Mouse (Mus musculus) kidney, postnatal 25 days (tissue): ENCODE results near the gene Car1.
"Not testable (repeated sequence)": the region's sequence is repeated elsewhere in the genome, so short reads cannot be mapped to it uniquely, and the experiment has no call there.

Experiments used
- DNase-seq, 2 experiments: peaks; one replicate each; pipeline ENCODE4 v3.0.0; 2021; ENCODE audit warnings: mixed read lengths in 2 of 2

Gene Car1

GRCm38 (mm10) chr3:14808211-14808610 is at the start of gene Car1:
Gene Car1, minus strand, starts transcription at chr3:14808368.
- no peak for DNase-seq

DNA sequence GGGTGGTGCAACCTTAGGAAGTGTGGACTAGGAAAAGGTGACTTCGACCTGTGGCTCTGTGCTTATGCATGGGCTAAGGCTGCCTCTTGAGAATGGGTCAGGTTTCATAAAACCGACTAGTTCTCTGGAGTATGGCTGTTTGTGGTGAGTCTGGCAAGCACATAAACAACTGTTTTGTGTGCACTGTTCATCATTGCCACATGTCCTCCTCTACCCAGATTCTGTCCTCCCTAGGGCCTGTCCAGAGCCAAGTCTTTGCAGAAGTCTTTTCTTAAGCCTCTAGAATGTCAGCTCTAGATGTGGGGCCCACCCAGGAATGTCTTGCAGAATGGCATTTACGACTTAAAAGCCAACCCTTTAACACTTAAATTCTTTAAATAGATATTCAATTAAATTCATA is 49.7 kb upstream of the Car1 start:
- DNase-seq, result no peak

GRCm38 (mm10) chr3:14854446-14854845 is 46.3 kb upstream of the Car1 start:
- DNase-seq, result no peak

GRCm38 (mm10) chr3:14853966-14854365 is 45.8 kb upstream of the Car1 start:
- no peak for DNase-seq

DNA sequence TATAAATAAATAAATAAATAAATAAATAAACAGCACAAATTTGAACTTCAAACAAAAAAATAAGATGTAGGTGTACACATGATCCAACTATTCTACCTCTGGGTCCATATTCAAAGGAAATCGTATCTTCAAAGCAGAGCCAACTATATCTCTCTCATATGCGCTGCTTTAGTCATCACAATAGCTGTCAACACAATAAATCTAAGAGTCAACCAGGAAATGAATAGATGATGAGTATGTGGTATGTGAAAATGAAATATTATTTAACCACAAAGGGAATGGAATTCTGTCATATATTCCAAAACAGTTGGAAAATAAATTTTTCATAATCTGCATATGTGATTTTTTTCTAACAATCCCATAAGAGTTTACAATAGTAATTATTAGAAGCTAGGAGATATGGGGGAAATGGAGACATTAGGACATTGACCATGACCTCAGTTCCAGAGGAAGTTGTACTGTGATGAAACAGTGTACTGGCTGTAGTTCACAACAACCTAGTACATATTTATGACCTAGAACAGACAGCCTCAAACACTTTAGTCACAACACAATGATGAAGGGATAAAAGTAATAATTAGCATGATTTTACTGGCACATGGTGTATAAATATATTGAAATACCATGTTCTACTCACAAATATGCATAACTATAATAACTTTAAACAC is 40.6 kb upstream of the Car1 start:
- DNase-seq, result no peak

- no peak for DNase-seq
These were observed 31.4 kb upstream of the Car1 start for GRCm38 (mm10) chr3:14839466-14840118.

- DNase-seq, result no peak
These were observed 30.8 kb upstream of the Car1 start for GRCm38 (mm10) chr3:14838936-14839335.

DNA sequence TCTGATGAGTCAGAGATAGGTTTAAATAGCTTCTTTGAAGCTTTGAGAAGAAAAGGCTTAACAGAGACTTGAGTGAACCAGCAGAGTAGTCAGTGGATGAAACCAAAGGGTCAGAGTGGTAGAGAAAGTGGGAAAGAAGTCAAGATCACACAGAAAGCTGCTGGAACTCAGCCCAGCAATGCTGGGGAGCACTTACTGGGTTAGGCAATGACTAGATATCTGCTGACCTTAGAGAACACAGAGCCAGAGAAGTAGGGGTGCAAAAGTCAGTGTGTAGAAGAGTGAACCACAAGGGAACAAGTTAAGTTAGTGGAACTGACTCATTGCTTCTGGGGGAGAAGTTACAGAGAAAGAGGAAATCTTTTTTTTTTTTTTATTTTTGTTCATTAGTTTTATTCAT is 24.6 kb upstream of the Car1 start:
- peak; percentile 83 to 88 for DNase-seq

DNA sequence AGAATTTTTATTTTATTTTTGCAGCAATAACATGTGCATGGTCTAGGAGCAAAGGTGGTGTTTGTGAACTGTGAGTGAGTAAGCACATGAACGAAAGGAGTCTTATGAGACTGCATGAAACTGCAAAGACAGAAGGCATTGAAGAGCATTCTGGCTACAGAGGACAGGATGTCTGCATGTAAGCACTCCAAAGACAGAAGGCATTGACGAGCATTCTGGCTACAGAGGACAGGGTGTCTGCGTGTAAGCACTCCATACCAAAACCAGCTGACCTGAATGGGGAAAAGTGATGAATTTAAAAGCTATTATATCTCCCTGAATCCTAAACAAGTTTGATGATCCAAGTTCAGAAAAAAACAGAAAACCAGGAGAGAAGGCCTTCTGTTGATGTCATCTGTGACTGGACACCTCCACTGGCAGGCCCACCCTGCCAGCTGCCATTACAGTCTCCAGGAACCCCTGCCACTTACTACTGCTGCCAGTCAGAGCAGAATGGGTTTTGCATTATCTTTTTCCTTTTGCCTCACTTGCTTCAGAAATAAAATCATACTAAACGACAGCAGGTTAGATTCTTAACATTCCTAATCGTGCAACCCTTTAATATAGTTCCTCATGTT is 23.2 kb upstream of the Car1 start:
- DNase-seq, result no peak

- DNase-seq, result peak in 1 of 2 experiments; percentile 39
These were observed 20.7 kb upstream of the Car1 start for GRCm38 (mm10) chr3:14828896-14829295.

DNA sequence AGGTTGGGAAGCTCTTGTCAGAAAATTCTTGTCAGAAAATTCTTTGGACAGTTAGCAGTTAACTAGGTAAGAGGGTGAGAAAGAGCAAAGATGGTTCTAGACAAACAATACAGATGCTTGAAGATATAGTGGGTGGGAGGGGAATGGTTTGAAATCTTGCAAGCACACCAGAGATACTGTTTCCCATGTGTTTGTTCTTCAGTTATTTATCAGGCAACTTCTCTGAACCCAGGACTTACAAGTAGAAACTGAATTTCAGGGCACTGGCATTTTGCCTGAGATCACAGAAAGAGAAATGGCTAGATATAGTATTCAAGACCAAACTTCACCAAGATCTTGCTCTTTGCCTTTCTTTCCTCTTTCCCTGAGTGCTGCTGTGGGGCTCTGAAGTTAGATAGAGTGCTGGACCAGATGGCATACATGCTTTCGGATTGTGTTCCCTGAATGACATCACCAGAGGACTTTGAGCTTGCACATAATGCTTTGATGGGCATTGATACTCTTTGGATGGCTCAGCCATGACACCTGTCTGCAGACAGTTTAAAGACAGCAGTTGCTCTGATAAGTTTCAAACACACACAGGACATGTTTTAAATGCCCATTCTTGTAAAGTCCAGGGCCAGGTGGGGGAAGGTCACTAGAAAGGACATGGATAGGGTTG is 11.8 kb upstream of the Car1 start:
- no peak for DNase-seq

DNA sequence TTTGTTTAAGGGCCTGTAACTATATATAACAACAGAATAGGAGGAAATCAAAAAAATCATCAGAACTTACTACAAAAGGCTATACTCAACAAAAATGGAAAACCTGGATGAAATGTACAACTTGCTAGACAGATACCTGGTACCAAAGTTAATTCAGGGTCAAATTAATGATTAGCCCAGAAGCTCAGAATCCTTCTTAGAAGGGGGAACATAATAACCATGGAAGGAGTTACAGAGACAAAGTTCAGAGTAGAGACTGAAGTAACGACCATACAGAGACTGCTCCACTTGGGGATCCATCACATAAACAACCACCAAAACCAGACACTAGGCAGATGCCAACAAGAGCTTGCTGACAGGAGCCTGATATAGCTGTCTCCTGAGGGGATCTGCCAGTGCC is 7.2 kb upstream of the Car1 start:
- DNase-seq, result not testable (repeated sequence)

GRCm38 (mm10) chr3:14806702-14807101 is 1.5 kb downstream of the Car1 start:
- DNase-seq, result no peak

GRCm38 (mm10) chr3:14805962-14806361 is 2.2 kb downstream of the Car1 start:
- DNase-seq, result no peak

GRCm38 (mm10) chr3:14804906-14805305 is 3.3 kb downstream of the Car1 start:
- DNase-seq, result no peak

DNA sequence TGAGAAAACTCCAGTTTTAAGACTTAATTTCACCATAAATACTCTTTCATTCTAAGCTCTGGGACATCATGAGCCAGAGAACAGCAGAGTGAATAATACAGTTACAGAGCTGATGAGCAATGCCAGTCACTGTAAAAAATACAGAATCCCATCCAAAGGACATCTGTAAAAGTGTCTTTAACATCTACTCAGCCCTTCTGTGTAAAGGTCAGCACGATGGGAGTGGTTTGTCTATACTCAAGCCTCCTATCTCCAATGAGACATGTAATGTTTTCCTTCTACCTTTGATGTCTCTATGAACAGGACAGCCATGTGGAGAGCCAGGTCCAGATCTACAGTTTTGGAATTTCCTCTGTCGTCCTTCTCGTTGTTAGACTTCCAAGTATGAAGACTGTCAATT is 11.1 kb downstream of the Car1 start:
- no peak for DNase-seq

GRCm38 (mm10) chr3:14795292-14796020 is 12.7 kb downstream of the Car1 start:
- no peak for DNase-seq

DNA sequence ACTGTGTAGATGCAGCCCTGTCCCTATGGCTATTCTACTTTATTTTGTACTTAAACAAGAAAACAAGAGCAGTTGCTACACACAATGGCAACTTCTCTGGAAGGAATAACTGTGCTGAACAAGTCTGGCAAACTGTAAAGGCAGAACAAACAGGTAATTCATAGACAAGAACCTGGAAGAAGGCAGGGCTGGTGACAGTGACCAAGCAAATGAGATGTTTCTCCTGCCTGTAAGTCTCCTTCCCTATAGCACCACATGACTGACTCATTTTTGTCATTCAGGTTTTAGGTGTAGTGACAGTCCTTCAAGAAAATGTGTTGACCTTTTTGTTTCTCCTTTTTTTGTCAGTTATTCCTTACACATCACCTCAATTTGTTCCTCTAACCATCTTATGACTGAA is 16.1 kb downstream of the Car1 start:
- no peak for DNase-seq

DNA sequence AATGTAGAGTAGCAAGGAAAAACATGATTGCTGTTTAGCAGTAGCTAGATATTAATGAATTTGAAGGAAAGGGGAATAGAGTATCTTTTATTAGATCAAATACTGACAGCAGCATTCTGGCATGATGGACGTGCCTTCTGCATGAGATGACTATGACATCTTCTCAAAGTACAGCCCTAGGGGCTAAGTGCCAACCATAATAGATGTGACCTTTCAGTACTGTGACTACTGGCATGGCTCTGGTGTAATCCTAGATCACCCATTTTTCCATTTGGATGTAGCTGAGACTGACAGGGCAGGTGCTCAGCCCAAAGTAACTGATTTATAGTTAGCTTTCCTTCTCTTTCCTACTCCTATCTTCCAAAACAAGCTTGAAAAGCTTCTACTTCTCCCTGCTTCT is 20.6 kb downstream of the Car1 start:
- no peak for DNase-seq

DNA sequence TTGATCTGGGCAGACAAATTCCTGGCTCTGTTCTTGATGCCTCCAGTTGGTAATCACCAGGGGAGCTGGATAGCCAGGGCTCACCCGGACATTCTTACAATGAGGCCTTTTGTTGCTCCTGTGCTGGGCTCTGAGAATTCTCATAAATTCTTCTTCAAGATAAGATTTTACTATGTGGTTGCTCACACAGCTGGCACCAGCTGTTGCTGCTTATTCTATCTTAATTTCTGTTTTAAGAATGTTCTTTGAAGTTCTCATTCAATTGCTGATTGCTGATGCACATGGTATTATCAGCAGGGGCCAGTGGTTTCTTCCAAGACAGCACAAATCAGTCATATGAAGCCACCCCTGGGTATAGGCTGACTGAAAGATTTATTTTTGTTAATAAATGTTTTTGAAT is 21.0 kb downstream of the Car1 start:
- peak; percentile 33 to 63 for DNase-seq

DNA sequence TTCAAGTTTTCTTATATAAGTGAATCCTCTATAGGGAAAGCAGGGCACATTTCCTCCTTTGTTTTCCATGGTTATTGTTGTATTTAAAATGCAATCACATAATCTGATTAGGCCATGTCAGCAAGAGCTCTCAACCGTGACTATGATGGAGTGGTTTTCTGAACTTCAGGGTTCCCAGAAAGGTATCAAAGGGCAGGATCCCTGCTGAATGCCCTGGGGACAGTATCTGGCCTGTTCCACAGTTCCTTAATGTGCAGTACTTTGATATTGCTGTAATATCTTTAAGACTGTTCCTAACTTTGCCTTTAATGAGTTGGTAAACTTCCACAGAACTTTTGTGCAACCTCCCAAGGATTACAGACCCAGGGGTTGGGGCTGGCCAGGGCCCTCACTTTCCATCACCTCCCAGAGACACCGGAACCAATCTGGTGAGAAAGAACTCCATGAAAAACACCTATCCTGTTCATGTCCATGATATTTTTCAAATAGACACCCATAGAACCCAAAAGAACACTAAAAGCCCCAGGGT is 21.6 kb downstream of the Car1 start:
- peak; percentile 5 to 40 for DNase-seq

DNA sequence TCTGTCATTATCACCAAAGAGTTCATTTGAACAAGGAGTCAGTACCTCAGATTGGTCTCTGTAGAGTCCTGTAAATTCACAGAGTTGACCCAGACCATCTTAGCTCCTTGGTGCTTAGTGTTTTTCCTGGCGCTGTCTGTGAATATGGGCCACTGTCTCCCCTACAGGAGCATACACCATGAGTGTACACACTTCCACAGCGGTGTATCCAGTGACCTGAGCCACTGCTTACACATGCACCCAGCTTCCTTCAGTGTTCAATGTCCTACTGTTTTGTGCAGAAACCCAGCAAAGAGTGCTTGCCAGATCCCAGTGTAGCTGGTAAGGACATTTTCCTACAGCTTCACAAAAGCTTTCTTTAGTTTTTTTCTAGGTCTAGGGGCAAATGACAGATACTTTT is 22.8 kb downstream of the Car1 start:
- no peak for DNase-seq

GRCm38 (mm10) chr3:14783198-14783597 is 25.0 kb downstream of the Car1 start:
- not testable (repeated sequence) for DNase-seq
